Mouse (Mus musculus) intestine, embryonic 16.5 days (tissue): Measurements from ENCODE around the gene Vmn2r-ps130. TPM values are rescaled to one million over a fixed set of nuclear protein-coding genes. Genes with fewer than 3 reads are reported as not detected.
"Not testable (repeated sequence)": the region's sequence is repeated elsewhere in the genome, so short reads cannot be mapped to it uniquely, and the experiment has no call there.

Experiments
- ATAC-seq: fragments of 200-750 bp; cut with Nextera tagmentation; 2 replicates; pipeline ENCODE4 v1.8.0; 2017; ENCODE audit warnings: moderate TSS enrichment, moderate library complexity
- H3K27ac ChIP-seq: fragments of 300-500 bp; sonication (generic); 2 replicates; pipeline ENCODE4 v1.5.1; 2014; ENCODE audit warnings: mild to moderate bottlenecking, low read length
- H3K27me3 ChIP-seq: fragments of 300-500 bp; sonication (generic); replicated peaks from 2 replicates; pipeline ENCODE4 v1.6.1; 2014; ENCODE audit warnings: low read length, control low read depth, mixed read lengths; ENCODE audit not compliant: control insufficient read depth, insufficient read depth
- H3K36me3 ChIP-seq: fragments of 300-500 bp; sonication (generic); 2 replicates; pipeline ENCODE4 v1.6.1; 2014; ENCODE audit warnings: low read length, control low read depth; ENCODE audit not compliant: control insufficient read depth, insufficient read depth
- H3K4me1 ChIP-seq: fragments of 300-500 bp; sonication (generic); 2 replicates; pipeline ENCODE4 v1.6.1; 2014; ENCODE audit warnings: low read length, control low read depth, mixed read lengths; ENCODE audit not compliant: control insufficient read depth, insufficient read depth
- H3K4me2 ChIP-seq: fragments of 300-500 bp; sonication (generic); 2 replicates; pipeline ENCODE4 v1.6.1; 2014; ENCODE audit warnings: low read depth, low read length, control low read depth
- H3K4me3 ChIP-seq: fragments of 300-500 bp; sonication (generic); 2 replicates; pipeline ENCODE4 v1.5.1; 2014; ENCODE audit warnings: mild to moderate bottlenecking, low read length
- H3K9ac ChIP-seq: fragments of 300-500 bp; sonication (generic); 2 replicates; pipeline ENCODE4 v1.6.1; 2014; ENCODE audit warnings: low read depth, low read length
- H3K9me3 ChIP-seq: fragments of 300-500 bp; sonication (generic); 2 replicates; pipeline ENCODE4 v1.6.1; 2016; ENCODE audit warnings: low read length, control low read depth; ENCODE audit not compliant: control insufficient read depth
- WGBS: fragments of 180-500 bp; shearing (Covaris S2); extraction: QIAGEN DNeasy Blood & Tissue Kit; methylation state at CpG from one replicate; pipeline ENCODE4 v1.1.7; 2014; 5-methylcytosine and 5-hydroxymethylcytosine counted together
- polyA plus RNA-seq: library from polyadenylated mRNA; unstranded; fragments of >200 nt; fragmentation: Nextera tagmentation; extraction: Ambion mirVana; gene quantifications from 2 replicates; pipeline ENCODE4 v1.2.1, GENCODE M21; 2015

Vmn2r-ps130 gene
- not detected in 2 replicates for polyA plus RNA-seq

DNA sequence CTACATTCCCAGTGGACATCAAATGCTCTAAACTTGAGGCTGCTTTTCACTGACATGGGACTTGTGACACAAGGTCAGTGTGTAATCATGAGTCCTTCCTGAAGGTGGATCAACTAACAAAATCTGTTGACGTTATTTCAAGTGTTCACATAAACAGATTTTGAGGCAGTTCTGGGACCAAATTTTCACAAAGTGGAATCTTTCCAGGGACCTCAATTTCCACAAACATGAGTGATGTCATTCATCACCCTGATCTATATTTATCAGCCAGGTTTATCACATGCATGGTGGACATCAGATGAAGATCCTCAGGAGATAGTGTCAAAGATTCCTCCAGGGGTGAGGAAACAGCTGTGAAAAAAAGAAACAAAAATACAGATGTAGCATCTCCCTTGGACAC, at the start of gene Vmn2r-ps130:
TSS of gene Vmn2r-ps130 (plus strand) at position 301 of the 400 bp plus-strand sequence.
- H3K4me3 ChIP-seq, H3K36me3 ChIP-seq, ATAC-seq, H3K27ac ChIP-seq, H3K4me2 ChIP-seq, H3K9me3 ChIP-seq, H3K27me3 ChIP-seq, H3K9ac ChIP-seq, H3K4me1 ChIP-seq: not testable (repeated sequence)
- WGBS, result no CpG with 5 or more reads among the region's 1 CpGs

Other genes starting within 250 kb of the Vmn2r-ps130 start
- 9.5 and 10.9 TPM in 2 replicates for gene Zfp945, start 194.0 kb upstream of the Vmn2r-ps130 start, polyA plus RNA-seq
- gene Vmn2r113, start 118.2 kb upstream of the Vmn2r-ps130 start, polyA plus RNA-seq, result not detected in 2 replicates
- 5.7 and 6.7 TPM in 2 replicates for gene Zfp40, start 132.1 kb downstream of the Vmn2r-ps130 start, polyA plus RNA-seq